ENCODE assay signal across 9 mouse cellular contexts in genomic region chr5:122510651-122511157, GRCm38 (mm10). TPM values are rescaled to one million over a fixed set of nuclear protein-coding genes. Genes with fewer than 3 reads are reported as not detected.
DNase-seq lines count a peak whose midpoint lies in the region; ATAC-seq and TF ChIP-seq lines count a peak whose summit lies in the region.
"Had no signal": no experiment of that assay in that cellular context is flagged by ENCODE, and none has a peak within 500 bp of the region (broad histone marks: within the 10 kb centered on the region; RNA-seq: fewer than 3 reads in every experiment).

No protein-coding gene starts in this region.

- peaks cover 4% of the 10 kb centered on the region; the same call in 1 of the 2 replicates for H3K9me3 ChIP-seq in heart, embryonic 14.5 days (ENCODE audit: control insufficient read depth, low read length)
- H3K9me3 ChIP-seq in lung, postnatal 0 days (ENCODE audit: low read length), result no peaks in the 10 kb centered on the region
- no peaks in the 10 kb centered on the region for H3K9me3 ChIP-seq in midbrain, embryonic 13.5 days
- H3K9me3 ChIP-seq: forebrain, embryonic 15.5 days had no signal

- H3K4me1 ChIP-seq in heart, embryonic 14.5 days (ENCODE audit: control insufficient read depth in 2 of 2, insufficient read depth in 2 of 2, low read length in 2 of 2), result peaks cover 37 to 48% of the 10 kb centered on the region in 2 experiments
- H3K4me1 ChIP-seq in lung, postnatal 0 days (ENCODE audit: insufficient read depth, low read depth, low read length), result peaks cover 4% of the 10 kb centered on the region
- peaks cover 12% of the 10 kb centered on the region for H3K4me1 ChIP-seq in midbrain, embryonic 13.5 days (replicated peaks)

- DNase-seq in layer of hippocampus, adult 18-20 months (ENCODE audit: low spot score in 2 of 2), result peak; percentile 39 to 77
- DNase-seq in layer of hippocampus, adult 9-10 months (ENCODE audit: low spot score), result no peak
- peak; percentile 85 for DNase-seq in cerebellum, adult 9-10 months
- peak; percentile 74 for DNase-seq in lung, postnatal 0 days (ENCODE audit: low spot score)
- no peak for DNase-seq in frontal cortex, postnatal 14 days (ENCODE audit: low spot score in 2 of 2)
- no peak for DNase-seq in adipocyte (ENCODE audit: low spot score)

- TF ChIP-seq EP300 in lung, postnatal 0 days (IDR thresholded peaks at IDR 0.05), result peak; percentile 55

- WGBS in heart, embryonic 14.5 days, result 31% methylated on average over 17 of the region's 17 CpGs
- WGBS in lung, postnatal 0 days, result 46% methylated on average over 17 of the region's 17 CpGs
- 80% methylated on average over 16 of the region's 17 CpGs for WGBS in midbrain, embryonic 13.5 days

- peak overlapping the region; percentile 59; the same call in 1 of the 2 replicates for H3K9ac ChIP-seq in heart, embryonic 14.5 days (ENCODE audit: low read length)
- H3K9ac ChIP-seq in lung, postnatal 0 days (replicated peaks; ENCODE audit: low read depth), result no peak overlapping the region
- H3K9ac ChIP-seq in midbrain, embryonic 13.5 days (replicated peaks), result no peak overlapping the region
- H3K9ac ChIP-seq: forebrain, embryonic 15.5 days had no signal

- no peaks in the 10 kb centered on the region for H3K27me3 ChIP-seq in heart, embryonic 14.5 days (ENCODE audit: control insufficient read depth, insufficient read depth, low read length)
- H3K27me3 ChIP-seq in lung, postnatal 0 days (replicated peaks; ENCODE audit: insufficient read depth, low read length), result no peaks in the 10 kb centered on the region
- no peaks in the 10 kb centered on the region for H3K27me3 ChIP-seq in midbrain, embryonic 13.5 days
- H3K27me3 ChIP-seq: forebrain, embryonic 15.5 days had no signal

- peak overlapping the region; percentile 38 for H3K4me2 ChIP-seq in heart, embryonic 14.5 days (ENCODE audit: low read length)
- no peak overlapping the region for H3K4me2 ChIP-seq in lung, postnatal 0 days (replicated peaks; ENCODE audit: low read depth, low read length)
- H3K4me2 ChIP-seq in midbrain, embryonic 13.5 days (replicated peaks), result no peak overlapping the region
- H3K4me2 ChIP-seq: forebrain, embryonic 15.5 days had no signal

- H3K36me3 ChIP-seq in heart, embryonic 14.5 days (ENCODE audit: control insufficient read depth, insufficient read depth, low read length), result no peaks in the 10 kb centered on the region
- no peaks in the 10 kb centered on the region for H3K36me3 ChIP-seq in lung, postnatal 0 days (ENCODE audit: insufficient read depth, low read length)
- H3K36me3 ChIP-seq in midbrain, embryonic 13.5 days, result no peaks in the 10 kb centered on the region
- H3K36me3 ChIP-seq: forebrain, embryonic 15.5 days had no signal

- no peak for TF ChIP-seq CTCF in lung, postnatal 0 days (IDR thresholded peaks at IDR 0.05)

- ATAC-seq in heart, embryonic 14.5 days (ENCODE audit: insufficient number of reproducible peaks, insufficient read depth, low FRiP score, low read depth), result peak; percentile 54; the same call in 1 of the 2 replicates
- ATAC-seq in lung, postnatal 0 days, result peak; percentile 69
- ATAC-seq in midbrain, embryonic 13.5 days, result no peak
- ATAC-seq: forebrain, embryonic 15.5 days had no signal

- H3K4me3 ChIP-seq in heart, embryonic 14.5 days (ENCODE audit: control insufficient read depth in 1 of 2, insufficient read depth in 1 of 2, low read depth in 1 of 2, low read length in 2 of 2), result no peak overlapping the region
- H3K4me3 ChIP-seq in lung, postnatal 0 days (ENCODE audit: low read depth, low read length), result no peak overlapping the region
- H3K4me3 ChIP-seq in midbrain, embryonic 13.5 days (replicated peaks), result no peak overlapping the region
- H3K4me3 ChIP-seq: forebrain, embryonic 15.5 days had no signal

- H3K27ac ChIP-seq in heart, embryonic 14.5 days (replicated peaks in 1 of 2; ENCODE audit: control insufficient read depth in 1 of 2, insufficient read depth in 1 of 2, low read depth in 2 of 2, low read length in 2 of 2), result peak overlapping the region; percentile 51 to 77; a peak in 3 of 4 replicates
- H3K27ac ChIP-seq in lung, postnatal 0 days (ENCODE audit: low read length), result no peak overlapping the region
- H3K27ac ChIP-seq in midbrain, embryonic 13.5 days, result no peak overlapping the region
- H3K27ac ChIP-seq: forebrain, embryonic 15.5 days had no signal

RNA-seq across cellular contexts. Expression of gene Atp2a2, which starts 8.7 kb away (rescaled TPM):
- 100 to 1,000 TPM; 601 to 621 TPM for total RNA-seq in layer of hippocampus, adult 18-20 months (2021)
- polyA plus RNA-seq in heart, embryonic 14.5 days (2014; fragmentation: Nextera tagmentation; extraction: Ambion mirVana), result 472 and 483 TPM in 2 replicates
- 27.4 and 32.4 TPM in 2 replicates for polyA plus RNA-seq in lung, postnatal 0 days (2015; fragmentation: Nextera tagmentation; extraction: Ambion mirVana)
- polyA plus RNA-seq in midbrain, embryonic 13.5 days (2015; fragmentation: Nextera tagmentation; extraction: Ambion mirVana), result 35.7 and 40.0 TPM in 2 replicates

Comparison
In these comparisons a context has a peak if more than half of its experiments do, and no peak if none do; other contexts are left out.
1. DNase-seq: peak in layer of hippocampus, adult 18-20 months (2 of 2), cerebellum, adult 9-10 months (single experiment) and lung, postnatal 0 days (single experiment); none in layer of hippocampus, adult 9-10 months (single experiment), frontal cortex, postnatal 14 days (0 of 2) and adipocyte (single experiment).
2. H3K27ac ChIP-seq: peak in heart, embryonic 14.5 days (2 of 2); none in lung, postnatal 0 days (single experiment) and midbrain, embryonic 13.5 days (single experiment).
3. RNA of gene Atp2a2, which starts 8.7 kb away (polyA plus RNA-seq): 472 to 483 TPM in heart, embryonic 14.5 days; 35.7 to 40.0 TPM in midbrain, embryonic 13.5 days and 27.4 to 32.4 TPM in lung, postnatal 0 days; every median in the first group is over 10 times any median in the second.